Mouse (Mus musculus) testis, postnatal 10 days (tissue): Measurements from ENCODE around the gene Resf1.
"Not testable (repeated sequence)": the region's sequence is repeated elsewhere in the genome, so short reads cannot be mapped to it uniquely, and the experiment has no call there.

Source experiments
- DNase-seq: peaks from one replicate; pipeline ENCODE4 v3.0.0; 2021; ENCODE audit warnings: low spot score

The Resf1 gene

GRCm38 (mm10) chr6:149344372-149344771, 35.2 kb downstream of the Resf1 start:
- DNase-seq, result no peak

GRCm38 (mm10) chr6:149348211-149348610, 39.0 kb downstream of the Resf1 start:
- not testable (repeated sequence) for DNase-seq

GRCm38 (mm10) chr6:149354826-149355495, 45.7 kb downstream of the Resf1 start:
- no peak for DNase-seq

- not testable (repeated sequence) for DNase-seq
Measured at GRCm38 (mm10) chr6:149355799-149356198, 46.6 kb downstream of the Resf1 start.

- DNase-seq, result no peak
Measured at GRCm38 (mm10) chr6:149357155-149357554, 47.9 kb downstream of the Resf1 start.

- DNase-seq, result not testable (repeated sequence)
Measured at GRCm38 (mm10) chr6:149362533-149362932, 53.3 kb downstream of the Resf1 start.

- DNase-seq, result not testable (repeated sequence)
Measured at GRCm38 (mm10) chr6:149365975-149366374, 56.8 kb downstream of the Resf1 start.

GRCm38 (mm10) chr6:149366403-149366802, 57.2 kb downstream of the Resf1 start:
- DNase-seq, result no peak

- peak; percentile 72 for DNase-seq
Measured at GRCm38 (mm10) chr6:149374986-149375457, 65.8 kb downstream of the Resf1 start.

- DNase-seq, result no peak
Measured at GRCm38 (mm10) chr6:149383531-149383930, 74.3 kb downstream of the Resf1 start.
